Mouse (Mus musculus) C2C12 (cell line): ENCODE results near the gene Mms22l.

Experiments used
- CEBPB ChIP-seq: IDR thresholded peaks from one replicate; pipeline ENCODE4 v1.6.1; 2011; ENCODE audit warnings: low read depth, mild to moderate bottlenecking, control low read depth, moderate library complexity
- CTCF ChIP-seq: IDR thresholded peaks from one replicate; pipeline ENCODE4 v1.5.1; 2011; ENCODE audit not compliant: control insufficient read depth, insufficient read depth, insufficient read length
- FOSL1 ChIP-seq: IDR thresholded peaks from one replicate; pipeline ENCODE4 v1.8.0; 2011; ENCODE audit warnings: mild to moderate bottlenecking, low read length; ENCODE audit not compliant: poor library complexity, insufficient read depth, severe bottlenecking
- MYOD1 ChIP-seq: IDR thresholded peaks from one replicate; pipeline ENCODE4 v1.6.1; 2011; ENCODE audit warnings: low read depth; ENCODE audit not compliant: control insufficient read depth, insufficient read length
- MYOG ChIP-seq: IDR thresholded peaks from one replicate; pipeline ENCODE4 v1.6.1; 2011; ENCODE audit not compliant: control insufficient read depth, insufficient read length; ENCODE audit errors: extremely low read depth
- USF1 ChIP-seq: IDR thresholded peaks from one replicate; pipeline ENCODE4 v1.6.1; 2011; ENCODE audit warnings: low read depth, mild to moderate bottlenecking, control low read depth, moderate library complexity

DNA sequence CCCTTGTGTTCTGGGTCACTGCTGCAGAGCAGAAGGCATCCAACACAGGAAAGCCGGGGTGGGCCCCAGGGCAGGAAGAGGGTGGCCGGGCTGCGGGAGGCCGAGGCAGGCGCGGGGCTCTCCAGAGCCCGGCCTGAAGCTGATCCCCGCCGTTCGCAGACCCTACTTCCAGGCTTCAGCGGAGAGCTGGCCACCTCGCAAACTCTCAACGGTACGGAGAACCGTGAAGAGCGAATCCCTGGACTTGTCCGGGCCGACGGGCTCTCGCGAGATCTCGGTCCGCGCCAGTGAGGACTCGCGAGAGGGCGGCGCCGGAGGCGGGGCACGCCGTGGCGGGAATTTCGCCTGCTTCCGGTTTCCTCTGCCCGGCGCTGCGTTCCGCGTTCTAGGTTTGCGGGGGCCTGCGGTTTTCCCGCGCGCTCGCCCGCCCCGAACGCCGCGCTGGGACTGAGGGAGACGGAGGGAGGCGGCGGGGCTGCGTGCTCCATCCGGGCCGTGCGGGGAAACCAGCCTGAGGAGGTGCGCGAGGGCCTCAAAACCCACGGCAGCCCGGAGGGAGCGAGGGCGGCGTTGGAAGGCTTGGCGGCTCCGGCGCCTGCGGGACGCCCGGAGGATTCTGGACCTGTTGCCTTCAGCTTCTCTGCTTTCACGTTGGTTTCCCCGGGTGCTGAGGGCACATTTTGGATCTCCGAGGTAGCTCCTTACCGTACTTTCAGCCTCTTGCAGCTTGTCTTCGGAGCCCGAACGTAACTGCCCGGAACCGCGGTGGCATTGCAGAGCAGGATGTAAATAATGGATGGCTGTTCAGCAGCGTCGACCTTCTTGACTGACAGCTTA is at the start of gene Mms22l:
- TF ChIP-seq CTCF (no peak), MYOD1 (no peak), USF1 (no peak), FOSL1 (no peak), MYOG (no peak), CEBPB (no peak)
